Mouse (Mus musculus) heart, adult 10 weeks (tissue): ENCODE measurements around the gene Nbr1. TPM values are rescaled to one million over a fixed set of nuclear protein-coding genes. Genes with fewer than 3 reads are reported as not detected.

ENCODE experiments used
- polyA plus RNA-seq: library from polyadenylated mRNA; stranded (reverse); fragments of 350-450 nt; fragmentation: Illumina TruSeq; extraction: RNeasy Lipid Tissue Mini Kit (QIAGEN cat#74804); gene quantifications from one replicate; pipeline ENCODE4 v1.2.3, GENCODE M21; 2014; ENCODE audit warnings: low read depth, low replicate concordance

The Nbr1 gene
- 100.0 TPM for polyA plus RNA-seq

GRCm38 (mm10) chr11:101551751-101552475, at the start of gene Nbr1, which contains the start of gene Brca1:
Gene Nbr1, plus strand, starts transcription at chr11:101552149.
Gene Brca1, minus strand, starts transcription at chr11:101551955.

GRCm38 (mm10) chr11:101582054-101583035, 30.4 kb downstream of the Nbr1 start, which contains the start of gene Tmem106a:
Gene Tmem106a, plus strand, starts transcription at chr11:101582242.

DNA sequence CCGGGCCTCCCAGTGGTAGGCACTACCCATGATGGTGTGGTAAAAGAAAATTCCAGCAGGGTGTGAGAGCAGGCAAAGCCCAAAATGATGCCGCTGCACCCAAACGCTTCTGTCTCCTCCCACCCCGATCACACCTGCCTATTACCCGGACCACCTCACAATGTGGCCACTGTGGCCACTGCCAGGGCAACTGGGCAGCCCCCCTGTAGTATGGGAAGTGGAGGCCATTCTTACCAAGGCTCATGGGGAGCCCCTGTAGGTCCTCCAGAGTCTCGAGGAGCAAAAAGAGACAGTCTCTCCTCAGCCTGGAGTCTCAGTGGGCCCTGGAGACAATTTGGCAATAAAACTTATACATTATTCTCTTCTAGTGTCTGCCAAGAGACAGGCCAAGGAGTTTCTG, 47.2 kb downstream of the Nbr1 start, which contains the start of gene Gm11634:
Gm11634 (minus strand) TSS at position 101 of the 400 bp plus-strand sequence.

DNA sequence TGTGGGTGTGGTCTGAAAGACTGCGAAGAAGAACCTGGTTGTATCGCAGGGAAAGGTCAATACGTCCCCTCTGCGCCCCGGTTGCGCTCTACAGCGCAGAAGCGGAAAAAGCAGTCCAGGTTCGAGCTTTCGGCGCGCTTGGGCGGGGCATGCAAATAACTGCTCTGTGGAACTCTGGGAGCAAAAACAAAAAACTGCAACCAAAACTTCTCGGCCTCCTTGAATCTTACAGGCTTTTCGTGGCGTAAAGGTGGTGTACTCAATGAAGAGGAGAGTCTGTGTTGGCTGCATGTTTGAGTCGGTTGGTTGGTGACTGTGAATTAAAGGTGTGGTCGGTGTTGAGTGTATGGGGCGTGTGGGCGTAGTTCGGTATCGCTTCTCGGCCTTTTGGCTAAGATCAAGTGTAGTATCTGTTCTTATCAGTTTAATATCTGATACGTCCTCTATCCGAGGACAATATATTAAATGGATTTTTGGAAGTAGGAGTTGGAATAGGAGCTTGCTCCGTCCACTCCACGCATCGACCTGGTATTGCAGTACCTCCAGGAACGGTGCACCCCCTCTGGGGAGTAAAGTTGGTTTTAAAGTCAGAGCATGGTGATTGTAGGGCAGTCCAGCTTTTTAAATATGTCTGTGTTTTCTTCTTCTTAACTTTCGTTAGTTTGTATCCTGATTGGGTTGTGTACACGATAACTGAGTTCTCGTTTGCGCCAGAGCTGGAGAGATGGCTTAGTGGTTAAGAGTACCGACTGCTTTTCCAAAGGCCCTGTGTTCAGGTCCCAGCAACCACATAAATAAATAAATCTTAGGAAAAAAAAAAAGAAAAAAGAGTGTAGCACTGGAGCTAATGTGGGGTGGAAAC, 75.3 kb downstream of the Nbr1 start, which contains the start of gene Rdm1:
Rdm1 (plus strand) TSS at position 201 of the 862 bp plus-strand sequence.

Other genes with a start within 250 kb of the Nbr1 start
- gene Becn1, start 249.9 kb upstream of the Nbr1 start, polyA plus RNA-seq = 86.4 TPM
- 58.9 TPM for gene Psme3, start 235.9 kb upstream of the Nbr1 start, polyA plus RNA-seq
- gene Aoc2, start 227.1 kb upstream of the Nbr1 start, polyA plus RNA-seq = 2.0 TPM
- 10.5 TPM for gene Aoc3, start 221.5 kb upstream of the Nbr1 start, polyA plus RNA-seq
- 0.24 TPM for gene G6pc, start 184.6 kb upstream of the Nbr1 start, polyA plus RNA-seq
- 46.6 TPM for gene Aarsd1, start 134.5 kb upstream of the Nbr1 start, polyA plus RNA-seq
- 2.9 TPM for gene Gm27029, start 127.4 kb upstream of the Nbr1 start, polyA plus RNA-seq
- 9.5 TPM for gene Rundc1, start 127.1 kb upstream of the Nbr1 start, polyA plus RNA-seq
- 71.9 TPM for gene Ptges3l, start 126.8 kb upstream of the Nbr1 start, polyA plus RNA-seq
- 319 TPM for gene Rpl27, start 109.9 kb upstream of the Nbr1 start, polyA plus RNA-seq
- gene Ifi35, start 103.7 kb upstream of the Nbr1 start, polyA plus RNA-seq = 28.4 TPM
- gene Rnd2, start 87.2 kb upstream of the Nbr1 start, polyA plus RNA-seq = 7.1 TPM
- 21.1 TPM for gene Vat1, start 85.9 kb upstream of the Nbr1 start, polyA plus RNA-seq
- gene Brca1, start 194 bp upstream of the Nbr1 start, polyA plus RNA-seq = not detected
- 4.6 TPM for gene Tmem106a, start 30.1 kb downstream of the Nbr1 start, polyA plus RNA-seq
- gene Gm11634, start 47.1 kb downstream of the Nbr1 start, polyA plus RNA-seq = not detected
- 54.8 TPM for gene Rdm1, start 75.0 kb downstream of the Nbr1 start, polyA plus RNA-seq
- gene Arl4d, start 113.4 kb downstream of the Nbr1 start, polyA plus RNA-seq = 21.8 TPM
- 12.0 TPM for gene Dhx8, start 180.8 kb downstream of the Nbr1 start, polyA plus RNA-seq
- gene Etv4, start 233.2 kb downstream of the Nbr1 start, polyA plus RNA-seq = 0.47 TPM